Mouse (Mus musculus) liver, embryonic 12.5 days (tissue): Measurements from ENCODE around the gene Gm48551. TPM values are rescaled to one million over a fixed set of nuclear protein-coding genes. Genes with fewer than 3 reads are reported as not detected.

ENCODE experiments used
- ATAC-seq: fragments of 200-750 bp; cut with Nextera tagmentation; 2 replicates; pipeline ENCODE4 v1.8.0; 2017; ENCODE audit warnings: moderate number of reproducible peaks, mild to moderate bottlenecking, moderate library complexity
- H3K27ac ChIP-seq: fragments of 300-500 bp; sonication (generic); 2 replicates; pipeline ENCODE4 v1.5.1; 2016; ENCODE audit warnings: mild to moderate bottlenecking
- H3K27me3 ChIP-seq: fragments of 300-500 bp; sonication (generic); replicated peaks from 2 replicates; pipeline ENCODE4 v1.6.1; 2016; ENCODE audit warnings: mild to moderate bottlenecking, moderate library complexity
- H3K36me3 ChIP-seq: fragments of 300-500 bp; sonication (generic); 2 replicates; pipeline ENCODE4 v1.6.1; 2016; ENCODE audit warnings: mild to moderate bottlenecking, moderate library complexity
- H3K4me1 ChIP-seq: fragments of 300-500 bp; sonication (generic); 2 replicates; pipeline ENCODE4 v1.6.1; 2016
- H3K4me2 ChIP-seq: fragments of 300-500 bp; sonication (generic); 2 replicates; pipeline ENCODE4 v1.6.1; 2016; ENCODE audit warnings: mild to moderate bottlenecking, moderate library complexity
- H3K4me3 ChIP-seq: fragments of 300-500 bp; sonication (generic); 2 replicates; pipeline ENCODE4 v1.5.1; 2016; ENCODE audit warnings: mild to moderate bottlenecking, moderate library complexity
- H3K9ac ChIP-seq: fragments of 300-500 bp; sonication (generic); 2 replicates; pipeline ENCODE4 v1.6.1; 2016; ENCODE audit warnings: mild to moderate bottlenecking, moderate library complexity
- H3K9me3 ChIP-seq: fragments of 300-500 bp; sonication (generic); replicated peaks from 2 replicates; pipeline ENCODE4 v1.6.1; 2016; ENCODE audit warnings: mild to moderate bottlenecking, moderate library complexity
- WGBS: fragments of 180-500 bp; shearing (Covaris S2); methylation state at CpG from one replicate; pipeline ENCODE4 v1.1.7; 2016; ENCODE audit not compliant: insufficient replicate concordance; 5-methylcytosine and 5-hydroxymethylcytosine counted together
- polyA plus RNA-seq: library from polyadenylated mRNA; unstranded; fragments of >200 nt; fragmentation: Nextera tagmentation; extraction: Ambion mirVana; gene quantifications from 2 replicates; pipeline ENCODE4 v1.2.1, GENCODE M21; 2016

Gm48551 gene
- polyA plus RNA-seq: 0.68 and 1.2 TPM in 2 replicates

GRCm38 (mm10) chr10:81383802-81384604 is at the start of gene Gm48551, which contains the start of gene Dohh:
Gene Gm48551 (plus strand): TSS chr10:81384466.
Gene Dohh (plus strand): TSS chr10:81384428.
- H3K27ac ChIP-seq: peak within 1 kb of the TSS; percentile 89
- H3K9me3 ChIP-seq: no peaks in the 10 kb centered on the region
- peaks cover 34% of the 10 kb centered on the region for H3K36me3 ChIP-seq
- H3K4me1 ChIP-seq: peaks cover 67% of the 10 kb centered on the region
- peak; percentile 82 for ATAC-seq
- peak within 1 kb of the TSS; percentile 87 for H3K9ac ChIP-seq
- H3K4me3 ChIP-seq: peak within 1 kb of the TSS; percentile 93
- whole genome bisulfite sequencing: 6% methylated on average over 54 of the region's 54 CpGs
- no peaks in the 10 kb centered on the region for H3K27me3 ChIP-seq
- H3K4me2 ChIP-seq: peak within 1 kb of the TSS; percentile 90

- no peak for ATAC-seq
- WGBS: 59% methylated on average over 17 of the region's 19 CpGs
- Histone ChIP-seq H3K27ac (peak overlapping the region; percentile 37), H3K27me3 (peaks cover 72% of the 10 kb centered on the region), H3K4me1 (peaks cover 38% of the 10 kb centered on the region), H3K4me3 (no peak overlapping the region), H3K9me3 (no peaks in the 10 kb centered on the region), H3K4me2 (no peak overlapping the region), H3K9ac (no peak overlapping the region), H3K36me3 (peaks cover 5% of the 10 kb centered on the region; the same call in 1 of the 2 replicates)
Observed at GRCm38 (mm10) chr10:81335393-81336340, 48.6 kb upstream of the Gm48551 start.

GRCm38 (mm10) chr10:81336558-81336957 is 47.7 kb upstream of the Gm48551 start:
- peaks cover 44% of the 10 kb centered on the region for H3K4me1 ChIP-seq
- H3K4me3 ChIP-seq: no peak overlapping the region
- H3K27ac ChIP-seq: no peak overlapping the region; the same call in 1 of the 2 replicates
- peaks cover 5% of the 10 kb centered on the region; the same call in 1 of the 2 replicates for H3K36me3 ChIP-seq
- no peak overlapping the region for H3K4me2 ChIP-seq
- ATAC-seq: no peak
- no peak overlapping the region for H3K9ac ChIP-seq
- peaks cover 73% of the 10 kb centered on the region for H3K27me3 ChIP-seq
- H3K9me3 ChIP-seq: no peaks in the 10 kb centered on the region
- WGBS: 81% methylated on average over 4 of the region's 4 CpGs

- no peak overlapping the region for H3K4me3 ChIP-seq
- WGBS: 37% methylated on average over 17 of the region's 17 CpGs
- peaks cover 38% of the 10 kb centered on the region for H3K4me1 ChIP-seq
- peaks cover 77% of the 10 kb centered on the region for H3K27me3 ChIP-seq
- no peaks in the 10 kb centered on the region for H3K36me3 ChIP-seq
- no peak overlapping the region for H3K27ac ChIP-seq
- ATAC-seq: peak; percentile 64; the same call in 1 of the 2 replicates
- H3K9me3 ChIP-seq: no peaks in the 10 kb centered on the region
- H3K9ac ChIP-seq: no peak overlapping the region
- H3K4me2 ChIP-seq: 0 out of 2 replicates have a peak overlapping the region, but pooled peaks have one; percentile 10
Observed at GRCm38 (mm10) chr10:81340551-81341332, 43.5 kb upstream of the Gm48551 start.

GRCm38 (mm10) chr10:81341333-81341949 is 42.8 kb upstream of the Gm48551 start:
- Histone ChIP-seq H3K36me3 (no peaks in the 10 kb centered on the region), H3K27me3 (peaks cover 78% of the 10 kb centered on the region), H3K9me3 (no peaks in the 10 kb centered on the region), H3K27ac (no peak overlapping the region), H3K4me3 (no peak overlapping the region), H3K4me2 (no peak overlapping the region), H3K9ac (no peak overlapping the region), H3K4me1 (peaks cover 40% of the 10 kb centered on the region)
- ATAC-seq: no peak
- WGBS: 30% methylated on average over 16 of the region's 16 CpGs

- no peak within 1 kb of the TSS for H3K27ac ChIP-seq
- 7% methylated on average over 38 of the region's 67 CpGs for WGBS
- H3K4me1 ChIP-seq: peaks cover 54% of the 10 kb centered on the region
- H3K36me3 ChIP-seq: peaks cover 8% of the 10 kb centered on the region
- no peak for ATAC-seq
- peak within 1 kb of the TSS; percentile 63 for H3K9ac ChIP-seq
- H3K27me3 ChIP-seq: peaks cover 64% of the 10 kb centered on the region
- H3K4me2 ChIP-seq: peak within 1 kb of the TSS; percentile 78
- no peaks in the 10 kb centered on the region for H3K9me3 ChIP-seq
- peak within 1 kb of the TSS; percentile 57 for H3K4me3 ChIP-seq
Observed at GRCm38 (mm10) chr10:81342686-81343505, 41.4 kb upstream of the Gm48551 start, which contains the start of gene Gipc3. Gene Gipc3 (minus strand): TSS chr10:81343266.

- Histone ChIP-seq H3K36me3 (peaks cover 19% of the 10 kb centered on the region), H3K27ac (no peak overlapping the region), H3K4me2 (no peak overlapping the region), H3K4me1 (peaks cover 71% of the 10 kb centered on the region), H3K9ac (no peak overlapping the region), H3K9me3 (no peaks in the 10 kb centered on the region), H3K27me3 (peaks cover 54% of the 10 kb centered on the region), H3K4me3 (no peak overlapping the region)
- ATAC-seq: no peak
- WGBS: 50% methylated on average over 8 of the region's 8 CpGs
Observed at GRCm38 (mm10) chr10:81344421-81345161, 39.7 kb upstream of the Gm48551 start.

GRCm38 (mm10) chr10:81345162-81345534 is 39.1 kb upstream of the Gm48551 start:
- H3K4me3 ChIP-seq: no peak overlapping the region
- peaks cover 54% of the 10 kb centered on the region for H3K27me3 ChIP-seq
- H3K27ac ChIP-seq: no peak overlapping the region
- no peak overlapping the region for H3K9ac ChIP-seq
- no peak overlapping the region for H3K4me2 ChIP-seq
- H3K36me3 ChIP-seq: peaks cover 19% of the 10 kb centered on the region
- WGBS: 60% methylated on average over 4 of the region's 4 CpGs
- peaks cover 73% of the 10 kb centered on the region for H3K4me1 ChIP-seq
- no peaks in the 10 kb centered on the region for H3K9me3 ChIP-seq
- ATAC-seq: no peak

- Histone ChIP-seq H3K4me1 (peaks cover 67% of the 10 kb centered on the region), H3K27ac (peak overlapping the region; percentile 69; the same call in 1 of the 2 replicates), H3K9me3 (no peaks in the 10 kb centered on the region), H3K27me3 (peaks cover 48% of the 10 kb centered on the region), H3K4me2 (peak overlapping the region; percentile 77), H3K36me3 (peaks cover 19% of the 10 kb centered on the region), H3K9ac (peak overlapping the region; percentile 46), H3K4me3 (peak overlapping the region; percentile 45)
- 9% methylated on average over 54 of the region's 55 CpGs for WGBS
- peak; percentile 20; the same call in 1 of the 2 replicates for ATAC-seq
Observed at GRCm38 (mm10) chr10:81346453-81347067, 37.7 kb upstream of the Gm48551 start.
